11 mouse cellular contexts compared by ENCODE assay signal in the genomic region with DNA sequence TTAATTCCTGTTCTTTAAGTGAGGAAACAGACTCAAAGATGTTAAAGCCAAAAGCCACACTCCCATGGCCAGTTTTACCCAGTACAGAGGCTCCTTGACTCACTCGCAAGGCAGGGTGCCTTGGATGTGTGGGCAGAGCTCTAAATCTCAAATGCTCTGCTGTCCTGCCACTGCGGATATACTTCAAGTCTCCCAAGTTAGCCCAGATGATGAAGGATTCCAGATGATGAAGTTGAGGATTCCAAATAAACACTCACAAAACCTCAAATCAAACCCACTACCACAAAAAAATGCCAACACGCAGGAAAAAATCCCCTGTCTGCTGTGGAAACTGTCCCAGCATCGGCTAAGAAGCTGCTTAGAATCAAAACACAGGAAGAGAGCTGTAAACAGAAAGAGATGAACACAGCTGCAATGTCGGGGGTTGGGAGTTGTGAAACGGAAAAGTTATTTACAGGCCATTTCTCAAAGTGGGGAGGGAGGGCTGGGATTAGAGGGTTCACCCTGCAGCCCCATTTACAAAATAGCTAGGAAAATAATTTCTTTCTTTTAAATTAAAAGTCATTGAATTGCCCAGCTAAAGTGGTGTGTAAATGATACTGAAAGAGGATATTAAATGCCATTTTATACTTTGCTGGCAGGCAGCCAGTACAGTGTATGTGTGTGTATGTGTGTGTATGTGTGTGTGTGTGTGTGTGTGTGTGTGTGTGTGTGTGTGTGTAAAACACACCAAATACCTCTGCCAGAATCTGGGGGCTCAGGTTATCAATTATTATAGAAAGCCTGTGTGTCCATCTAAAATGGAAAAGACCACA.
A peak's percentile ranks its signal among the peaks of the same experiment; 100 is the strongest.
DNase-seq lines count a peak whose midpoint lies in the region; ATAC-seq lines count a peak whose summit lies in the region.
"Had no signal": no experiment of that assay in that cellular context is flagged by ENCODE, and none has a peak within 500 bp of the region (broad histone marks: within the 10 kb centered on the region; RNA-seq: fewer than 3 reads in every experiment).

No protein-coding gene starts in this region.

- H3K27ac ChIP-seq in embryonic facial prominence, embryonic 12.5 days, result peak overlapping the region; percentile 47
- no peak overlapping the region for H3K27ac ChIP-seq in embryonic facial prominence, embryonic 10.5 days (replicated peaks)
- 0 out of 2 replicates have a peak overlapping the region, but pooled peaks have one; percentile 2 for H3K27ac ChIP-seq in liver, embryonic 15.5 days (replicated peaks)
- H3K27ac ChIP-seq: limb, embryonic 13.5 days; neural tube, embryonic 12.5 days had no signal

- no peaks in the 10 kb centered on the region for H3K9me3 ChIP-seq in embryonic facial prominence, embryonic 12.5 days
- no peaks in the 10 kb centered on the region for H3K9me3 ChIP-seq in embryonic facial prominence, embryonic 10.5 days
- H3K9me3 ChIP-seq in liver, embryonic 15.5 days (replicated peaks), result no peaks in the 10 kb centered on the region
- H3K9me3 ChIP-seq: limb, embryonic 13.5 days; neural tube, embryonic 12.5 days had no signal

- H3K4me2 ChIP-seq in embryonic facial prominence, embryonic 12.5 days (replicated peaks), result no peak overlapping the region
- H3K4me2 ChIP-seq in liver, embryonic 15.5 days, result no peak overlapping the region
- H3K4me2 ChIP-seq: limb, embryonic 13.5 days; neural tube, embryonic 12.5 days had no signal

- H3K4me3 ChIP-seq in embryonic facial prominence, embryonic 12.5 days, result no peak overlapping the region
- H3K4me3 ChIP-seq in embryonic facial prominence, embryonic 10.5 days, result no peak overlapping the region
- H3K4me3 ChIP-seq in liver, embryonic 15.5 days (replicated peaks), result no peak overlapping the region
- H3K4me3 ChIP-seq: limb, embryonic 13.5 days; neural tube, embryonic 12.5 days had no signal

- no peak overlapping the region for H3K9ac ChIP-seq in embryonic facial prominence, embryonic 12.5 days
- H3K9ac ChIP-seq in liver, embryonic 15.5 days, result no peak overlapping the region
- H3K9ac ChIP-seq: limb, embryonic 13.5 days; neural tube, embryonic 12.5 days had no signal

- peaks cover 29% of the 10 kb centered on the region for H3K4me1 ChIP-seq in embryonic facial prominence, embryonic 12.5 days
- peaks cover 45% of the 10 kb centered on the region for H3K4me1 ChIP-seq in embryonic facial prominence, embryonic 10.5 days
- peaks cover 3% of the 10 kb centered on the region; the same call in 1 of the 2 replicates for H3K4me1 ChIP-seq in liver, embryonic 15.5 days (replicated peaks)

- H3K36me3 ChIP-seq in embryonic facial prominence, embryonic 12.5 days, result no peaks in the 10 kb centered on the region
- no peaks in the 10 kb centered on the region for H3K36me3 ChIP-seq in embryonic facial prominence, embryonic 10.5 days (replicated peaks)
- H3K36me3 ChIP-seq in liver, embryonic 15.5 days (replicated peaks), result no peaks in the 10 kb centered on the region
- H3K36me3 ChIP-seq: limb, embryonic 13.5 days; neural tube, embryonic 12.5 days had no signal

- no peak for ATAC-seq in embryonic facial prominence, embryonic 12.5 days (ENCODE audit: insufficient number of reproducible peaks, insufficient read depth, low FRiP score, low TSS enrichment)
- ATAC-seq in liver, embryonic 15.5 days (ENCODE audit: insufficient read depth), result no peak

- WGBS in embryonic facial prominence, embryonic 12.5 days, result 24% methylated on average over 6 of the region's 6 CpGs
- WGBS in embryonic facial prominence, embryonic 10.5 days, result 41% methylated on average over 6 of the region's 6 CpGs
- 18% methylated on average over 6 of the region's 6 CpGs for WGBS in liver, embryonic 15.5 days (ENCODE audit: insufficient replicate concordance)

- H3K27me3 ChIP-seq in embryonic facial prominence, embryonic 12.5 days, result no peaks in the 10 kb centered on the region
- 0 out of 2 replicates have a peak, but pooled peaks cover 4% of the 10 kb centered on the region for H3K27me3 ChIP-seq in embryonic facial prominence, embryonic 10.5 days (replicated peaks; ENCODE audit: low read depth, poor library complexity, severe bottlenecking)
- peaks cover 18% of the 10 kb centered on the region for H3K27me3 ChIP-seq in liver, embryonic 15.5 days
- H3K27me3 ChIP-seq: limb, embryonic 13.5 days had no signal

- no peak for DNase-seq in embryonic facial prominence, embryonic 10.5 days (ENCODE audit: low spot score)
- no peak for DNase-seq in liver
- DNase-seq in lung, postnatal 14 days, result peak; percentile 44
- DNase-seq in thymus, postnatal 25 days, result peak; percentile 57
- no peak for DNase-seq in frontal cortex, adult 2 months (ENCODE audit: extremely low spot score in 1 of 2, low spot score in 1 of 2)
- DNase-seq in spleen, postnatal 14 days (ENCODE audit: low spot score in 2 of 2), result no peak
- DNase-seq: kidney, adult 11 months had no signal

Comparison
In these comparisons a context has a peak if more than half of its experiments do, and no peak if none do; other contexts are left out.
1. DNase-seq: peak in lung, postnatal 14 days (single experiment) and thymus, postnatal 25 days (single experiment); none in embryonic facial prominence, embryonic 10.5 days (single experiment), liver (single experiment), frontal cortex, adult 2 months (0 of 2) and spleen, postnatal 14 days (0 of 2).